Mouse (Mus musculus) limb, embryonic 11.5 days (tissue): ENCODE measurements around the gene Acot7. TPM values are rescaled to one million over a fixed set of nuclear protein-coding genes. Genes with fewer than 3 reads are reported as not detected.

Experiments
- ATAC-seq: fragments of 200-750 bp; cut with Nextera tagmentation; 2 replicates; pipeline ENCODE4 v1.8.0; 2017; ENCODE audit warnings: low read depth; ENCODE audit not compliant: insufficient number of reproducible peaks, low FRiP score, low TSS enrichment
- DNase-seq: peaks from one replicate; pipeline ENCODE4 v3.0.0-alpha.2; 2015; ENCODE audit warnings: low spot score
- H3K27ac ChIP-seq: fragments of 300-500 bp; sonication (generic); replicated peaks from 2 replicates; pipeline ENCODE4 v1.5.1; 2014; ENCODE audit warnings: low read depth, mild to moderate bottlenecking, low read length
- H3K27me3 ChIP-seq: fragments of 300-500 bp; sonication (generic); 2 replicates; pipeline ENCODE4 v1.6.1; 2014; ENCODE audit warnings: mild to moderate bottlenecking, low read length, mixed read lengths; ENCODE audit not compliant: control insufficient read depth, insufficient read depth
- H3K36me3 ChIP-seq: fragments of 300-500 bp; sonication (generic); 2 replicates; pipeline ENCODE4 v1.6.1; 2014; ENCODE audit warnings: mild to moderate bottlenecking, low read length, moderate library complexity, mixed read lengths; ENCODE audit not compliant: control insufficient read depth, insufficient read depth
- H3K4me1 ChIP-seq: fragments of 300-500 bp; sonication (generic); 2 replicates; pipeline ENCODE4 v1.6.1; 2014; ENCODE audit warnings: low read length, mixed read lengths; ENCODE audit not compliant: control insufficient read depth, insufficient read depth
- H3K4me2 ChIP-seq: fragments of 300-500 bp; sonication (generic); 2 replicates; pipeline ENCODE4 v1.6.1; 2014; ENCODE audit warnings: low read depth, mild to moderate bottlenecking, moderate library complexity; ENCODE audit not compliant: severe bottlenecking
- H3K4me3 ChIP-seq: fragments of 300-500 bp; sonication (generic); 2 replicates; pipeline ENCODE4 v1.5.1; 2014; ENCODE audit warnings: low read depth, low read length
- H3K9ac ChIP-seq: fragments of 300-500 bp; sonication (generic); 2 replicates; pipeline ENCODE4 v1.6.1; 2014; ENCODE audit warnings: mild to moderate bottlenecking, low read length
- H3K9me3 ChIP-seq: fragments of 300-500 bp; sonication (generic); 2 replicates; pipeline ENCODE4 v1.6.1; 2016; ENCODE audit warnings: low read length; ENCODE audit not compliant: control insufficient read depth
- WGBS: fragments of 180-500 bp; shearing (Covaris S2); extraction: QIAGEN DNeasy Blood & Tissue Kit; methylation state at CpG from one replicate; pipeline ENCODE4 v1.1.7; 2014; 5-methylcytosine and 5-hydroxymethylcytosine counted together
- polyA plus RNA-seq: library from polyadenylated mRNA; unstranded; fragments of >200 nt; fragmentation: Nextera tagmentation; extraction: Ambion mirVana; gene quantifications from 2 replicates; pipeline ENCODE4 v1.2.1, GENCODE M21; 2014

The Acot7 gene
- polyA plus RNA-seq, 1 experiment from 2014 or later: 33.3 TPM

- Histone ChIP-seq H3K27me3 (no peaks in the 10 kb centered on the region), H3K36me3 (no peaks in the 10 kb centered on the region), H3K27ac (no peak overlapping the region), H3K4me2 (no peak overlapping the region), H3K9ac (no peak overlapping the region), H3K4me3 (no peak overlapping the region), H3K9me3 (no peaks in the 10 kb centered on the region), H3K4me1 (0 out of 2 replicates have a peak, but pooled peaks cover 2% of the 10 kb centered on the region)
- 79% methylated on average over 10 of the region's 10 CpGs for WGBS
- no peak for ATAC-seq
- no peak for DNase-seq
Observed at GRCm38 (mm10) chr4:152170286-152170685, 7.6 kb upstream of the Acot7 start.

DNA sequence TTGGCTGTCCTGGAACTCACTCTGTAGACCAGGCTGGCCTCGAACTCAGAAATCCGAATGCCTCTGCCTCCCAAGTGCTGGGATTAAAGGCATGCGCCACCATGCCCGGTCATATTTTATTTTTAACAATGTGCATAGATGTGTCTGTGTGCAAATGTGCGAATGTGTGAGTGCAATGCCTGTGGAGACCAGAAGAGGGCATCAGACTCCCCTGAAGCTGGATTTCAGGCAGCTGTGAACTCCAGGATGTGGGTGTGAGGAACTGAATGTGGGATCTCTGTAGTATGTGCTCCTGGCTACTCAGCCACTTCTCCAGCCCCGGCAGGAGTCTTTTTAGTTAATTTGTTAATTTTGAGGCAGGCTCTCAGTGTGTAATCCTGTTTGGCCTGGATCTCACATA, 6.4 kb upstream of the Acot7 start:
- no peaks in the 10 kb centered on the region for H3K4me1 ChIP-seq
- no peaks in the 10 kb centered on the region for H3K27me3 ChIP-seq
- no peaks in the 10 kb centered on the region for H3K9me3 ChIP-seq
- H3K9ac ChIP-seq: no peak overlapping the region
- H3K36me3 ChIP-seq: no peaks in the 10 kb centered on the region
- DNase-seq (no peak), ATAC-seq (no peak)
- H3K4me2 ChIP-seq: no peak overlapping the region
- H3K27ac ChIP-seq: no peak overlapping the region
- H3K4me3 ChIP-seq: no peak overlapping the region
- WGBS: 83% methylated on average over 6 of the region's 6 CpGs

- Histone ChIP-seq H3K4me3 (no peak overlapping the region), H3K9me3 (no peaks in the 10 kb centered on the region), H3K27me3 (no peaks in the 10 kb centered on the region), H3K9ac (no peak overlapping the region), H3K4me1 (no peaks in the 10 kb centered on the region), H3K27ac (no peak overlapping the region), H3K36me3 (no peaks in the 10 kb centered on the region), H3K4me2 (no peak overlapping the region)
- ATAC-seq (no peak), DNase-seq (peak; percentile 87)
- 2% methylated on average over 5 of the region's 5 CpGs for WGBS
Observed at GRCm38 (mm10) chr4:152173041-152173440, 4.9 kb upstream of the Acot7 start.

DNA sequence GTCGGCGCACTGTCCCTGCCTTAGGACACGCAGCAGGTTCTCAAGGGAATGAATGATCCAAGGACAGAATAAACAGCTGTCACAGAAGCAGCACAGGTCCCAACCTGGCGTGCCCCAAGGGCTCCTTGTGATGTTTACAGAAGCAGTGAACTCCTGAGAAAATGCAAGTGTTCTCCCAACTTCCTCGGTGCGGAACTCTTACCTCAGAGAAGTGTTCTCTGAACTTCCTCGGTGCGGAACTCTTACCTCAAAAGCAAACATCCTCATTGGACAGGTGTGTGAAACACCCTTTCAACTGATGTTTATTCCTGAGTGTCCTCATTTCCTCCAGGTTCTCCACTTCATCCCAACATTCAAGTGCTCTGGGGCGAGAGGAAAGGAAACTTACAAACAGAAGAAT, 4.0 kb upstream of the Acot7 start:
- no peak overlapping the region for H3K4me3 ChIP-seq
- H3K36me3 ChIP-seq: no peaks in the 10 kb centered on the region
- ATAC-seq (no peak), DNase-seq (no peak)
- 83% methylated on average over 9 of the region's 9 CpGs for WGBS
- H3K9ac ChIP-seq: no peak overlapping the region
- no peaks in the 10 kb centered on the region for H3K4me1 ChIP-seq
- peaks cover 5% of the 10 kb centered on the region; the same call in 1 of the 2 replicates for H3K27me3 ChIP-seq
- H3K9me3 ChIP-seq: no peaks in the 10 kb centered on the region
- no peak overlapping the region for H3K4me2 ChIP-seq
- H3K27ac ChIP-seq: no peak overlapping the region

DNA sequence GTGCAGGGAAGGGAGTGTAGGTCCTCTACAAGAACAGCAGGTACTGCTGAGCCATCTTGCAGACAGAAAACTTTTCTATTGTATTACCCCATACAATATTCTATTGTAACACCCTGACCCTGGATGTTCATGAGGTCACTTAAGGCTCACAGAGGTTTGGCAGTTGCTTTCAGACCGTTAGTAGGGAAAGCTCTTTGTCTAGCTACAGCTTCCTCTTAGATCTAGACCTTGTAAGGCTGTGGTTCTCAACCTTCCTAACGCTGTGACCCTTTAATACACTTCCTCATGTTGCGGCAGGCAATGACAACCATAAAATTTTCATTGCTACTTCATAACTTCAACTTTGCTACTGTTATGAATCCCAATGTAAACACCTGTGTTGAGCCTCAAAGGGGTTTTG, 1.3 kb upstream of the Acot7 start:
- no peaks in the 10 kb centered on the region for H3K36me3 ChIP-seq
- no peak overlapping the region for H3K4me3 ChIP-seq
- H3K9ac ChIP-seq: no peak overlapping the region
- peaks cover 12% of the 10 kb centered on the region; the same call in 1 of the 2 replicates for H3K27me3 ChIP-seq
- no peak for ATAC-seq
- no peak overlapping the region for H3K27ac ChIP-seq
- no peak for DNase-seq
- H3K4me1 ChIP-seq: no peaks in the 10 kb centered on the region
- H3K4me2 ChIP-seq: no peak overlapping the region
- no peaks in the 10 kb centered on the region for H3K9me3 ChIP-seq
- 80% methylated on average over 3 of the region's 3 CpGs for WGBS

DNA sequence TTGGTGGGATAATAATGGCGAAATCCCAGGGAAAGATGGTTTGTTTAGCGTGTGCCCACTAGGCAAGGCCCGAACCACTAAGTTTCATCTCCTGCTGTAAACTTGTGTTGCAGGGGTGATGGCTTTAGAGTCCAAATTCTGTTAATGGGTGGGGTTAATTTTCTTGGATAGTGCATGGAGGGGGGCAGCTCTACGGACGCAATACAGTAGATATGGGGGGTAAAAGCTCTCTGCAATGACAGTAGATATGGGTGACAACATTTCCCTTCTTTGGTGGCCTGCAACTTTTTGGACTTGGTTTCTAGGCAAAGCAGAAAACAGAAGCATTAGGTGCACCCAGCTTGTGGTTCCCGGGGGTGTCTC, 779 bp upstream of the Acot7 start:
- H3K4me3 ChIP-seq: peak overlapping the region; percentile 58
- no peaks in the 10 kb centered on the region for H3K36me3 ChIP-seq
- no peak for DNase-seq
- 71% methylated on average over 6 of the region's 6 CpGs for WGBS
- ATAC-seq: no peak
- no peak overlapping the region for H3K27ac ChIP-seq
- no peaks in the 10 kb centered on the region for H3K9me3 ChIP-seq
- peak overlapping the region; percentile 99 for H3K4me2 ChIP-seq
- no peaks in the 10 kb centered on the region for H3K4me1 ChIP-seq
- H3K27me3 ChIP-seq: peaks cover 12% of the 10 kb centered on the region; the same call in 1 of the 2 replicates
- peak overlapping the region; percentile 82 for H3K9ac ChIP-seq

DNA sequence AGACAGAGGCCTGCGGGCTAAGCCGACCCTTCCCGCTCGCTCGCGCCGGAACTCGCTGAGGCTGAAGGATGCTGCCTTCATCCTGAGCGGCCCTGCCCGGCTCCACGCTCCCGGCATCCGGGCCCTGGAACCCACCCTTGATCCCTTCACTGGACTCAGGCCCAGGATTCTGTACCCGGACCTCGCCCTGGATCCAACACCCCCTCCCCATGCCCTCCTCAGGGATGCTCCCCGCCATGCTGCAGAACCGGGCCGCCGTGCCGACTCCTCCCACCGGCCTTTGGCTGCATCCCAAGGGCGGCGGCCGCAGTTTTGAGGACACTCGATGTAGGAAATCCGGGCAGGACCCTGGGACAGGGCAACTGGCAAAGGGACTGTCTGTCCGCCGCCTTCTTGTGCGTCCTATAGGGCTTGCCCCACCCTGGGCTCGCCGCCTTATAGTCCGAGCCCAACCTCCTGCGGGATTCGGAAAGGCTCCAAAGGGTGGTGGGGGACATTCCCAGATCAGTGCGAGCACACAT, 470 bp downstream of the Acot7 start:
- Histone ChIP-seq H3K9ac (peak overlapping the region; percentile 47), H3K4me2 (peak overlapping the region; percentile 99), H3K4me3 (peak overlapping the region; percentile 58), H3K9me3 (no peaks in the 10 kb centered on the region), H3K36me3 (no peaks in the 10 kb centered on the region), H3K27me3 (peaks cover 12% of the 10 kb centered on the region; the same call in 1 of the 2 replicates), H3K27ac (no peak overlapping the region), H3K4me1 (no peaks in the 10 kb centered on the region)
- DNase-seq (no peak), ATAC-seq (peak; percentile 69)
- 2% methylated on average over 35 of the region's 35 CpGs for WGBS

DNA sequence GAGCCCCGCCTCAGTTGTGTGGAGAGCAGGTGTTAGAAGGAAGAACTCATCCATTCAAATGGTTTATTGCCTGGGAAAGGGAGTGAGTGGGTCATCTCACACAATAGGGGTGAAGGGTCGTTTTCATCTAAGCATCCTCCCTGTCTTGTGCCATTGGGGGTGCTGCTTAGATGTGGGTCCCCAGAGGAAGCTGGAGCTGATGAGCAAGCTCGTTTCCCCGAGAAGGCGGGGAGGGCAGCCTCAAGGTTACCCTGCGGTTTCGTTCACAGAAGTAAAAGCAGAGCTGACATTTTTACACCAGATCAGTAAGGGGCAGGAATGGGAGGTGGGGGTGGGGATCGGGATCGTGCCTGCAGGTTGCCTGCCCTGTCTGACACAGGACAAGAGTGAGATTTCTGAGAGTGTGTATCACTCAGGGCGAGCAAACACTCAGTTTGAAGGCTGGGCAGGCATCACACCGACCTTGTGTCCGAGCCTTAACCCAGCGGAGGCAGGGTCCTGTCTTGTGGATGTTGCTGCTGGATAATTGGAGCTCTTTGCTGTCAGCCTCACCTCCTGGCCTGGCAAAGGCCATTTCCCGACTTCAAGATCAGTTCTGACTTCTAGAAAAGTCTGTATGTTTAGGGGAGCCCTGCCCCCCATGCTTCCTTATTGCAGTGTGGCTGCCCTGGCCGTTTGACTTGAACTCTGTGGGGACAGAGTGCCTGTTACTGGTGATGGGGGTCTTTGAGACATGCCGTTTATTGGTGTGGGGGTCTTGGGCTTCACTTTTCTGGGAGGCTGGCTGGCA, 1.2 kb downstream of the Acot7 start:
- WGBS: 20% methylated on average over 16 of the region's 16 CpGs

More for the DNA sequence above, 1.2 kb downstream of the Acot7 start:
- Histone ChIP-seq H3K9me3 (no peaks in the 10 kb centered on the region), H3K27me3 (peaks cover 12% of the 10 kb centered on the region; the same call in 1 of the 2 replicates), H3K36me3 (no peaks in the 10 kb centered on the region), H3K4me3 (peak overlapping the region; percentile 58; the same call in 1 of the 2 replicates), H3K27ac (no peak overlapping the region), H3K4me2 (peak overlapping the region; percentile 99), H3K9ac (no peak overlapping the region), H3K4me1 (no peaks in the 10 kb centered on the region)
- no peak for DNase-seq
- no peak for ATAC-seq
